Mouse (Mus musculus) v-Abl transformed pro-B cells (cell line): ENCODE data around the gene Olfr1013.

Source experiments
- in situ Hi-C, 2 experiments: fragments of 400-800 bp; cut with MboI; formaldehyde crosslinking; loops; one replicate each; pipeline ENCODE4 v1.15.1; 2025; ENCODE audit not compliant: unreplicated experiment in 2 of 2

Gene Olfr1013

GRCm38 (mm10) chr2:85766798-85767197 is at the start of gene Olfr1013:
Gene Olfr1013, plus strand, starts transcription at chr2:85767098.
- in situ Hi-C loops, result no loop called here

- in situ Hi-C loops, result loop anchor here (5.0 to 10.0 kb wide), 3 partner anchors 742 to 1942 kb away; no protein-coding TSS in a partner anchor
Observed at GRCm38 (mm10) chr2:85725793-85726192, 41.1 kb upstream of the Olfr1013 start.

- in situ Hi-C loops, result no loop called here
Observed at GRCm38 (mm10) chr2:85753822-85754221, 13.1 kb upstream of the Olfr1013 start.

- in situ Hi-C loops, result no loop called here
Observed at GRCm38 (mm10) chr2:85762666-85763065, 4.2 kb upstream of the Olfr1013 start, which contains the start of gene Olfr1012. Gene Olfr1012, minus strand, starts transcription at chr2:85762766.

- in situ Hi-C loops, result no loop called here
Observed at GRCm38 (mm10) chr2:85772413-85772812, 5.5 kb downstream of the Olfr1013 start, which contains the start of gene Olfr1014. Gene Olfr1014, plus strand, starts transcription at chr2:85772713.

- in situ Hi-C loops, result no loop called here
Observed at GRCm38 (mm10) chr2:85781717-85782116, 14.8 kb downstream of the Olfr1013 start, which contains the start of gene Olfr1015. Gene Olfr1015, plus strand, starts transcription at chr2:85782017.

GRCm38 (mm10) chr2:85792331-85792730 is 25.4 kb downstream of the Olfr1013 start:
- in situ Hi-C loops, result no loop called here

- in situ Hi-C loops, result no loop called here
Observed at GRCm38 (mm10) chr2:85802444-85802843, 35.5 kb downstream of the Olfr1013 start, which contains the start of gene Olfr1016. Gene Olfr1016, minus strand, starts transcription at chr2:85802544.

GRCm38 (mm10) chr2:85804501-85804900 is 37.6 kb downstream of the Olfr1013 start:
- in situ Hi-C loops, result no loop called here

GRCm38 (mm10) chr2:85818179-85818578 is 51.3 kb downstream of the Olfr1013 start, which contains the start of gene Olfr1018:
Gene Olfr1018, plus strand, starts transcription at chr2:85818479.
- in situ Hi-C loops, result no loop called here
